Mouse (Mus musculus) layer of hippocampus, adult 18-20 months (tissue): ENCODE results near the gene Btnl1. TPM values are rescaled to one million over a fixed set of nuclear protein-coding genes. Genes with fewer than 3 reads are reported as not detected.

Experiments used
- DNase-seq, 2 experiments: peaks; one replicate each; pipeline ENCODE4 v3.0.0; 2022; ENCODE audit warnings: low spot score in 2 of 2
- total RNA-seq, 2 experiments: library from RNA; stranded (reverse); gene quantifications; 2 replicates each; pipeline ENCODE4 v1.2.3; 2021

Gene Btnl1
- total RNA-seq, 2 experiments from 2014 or later: not detected

DNA sequence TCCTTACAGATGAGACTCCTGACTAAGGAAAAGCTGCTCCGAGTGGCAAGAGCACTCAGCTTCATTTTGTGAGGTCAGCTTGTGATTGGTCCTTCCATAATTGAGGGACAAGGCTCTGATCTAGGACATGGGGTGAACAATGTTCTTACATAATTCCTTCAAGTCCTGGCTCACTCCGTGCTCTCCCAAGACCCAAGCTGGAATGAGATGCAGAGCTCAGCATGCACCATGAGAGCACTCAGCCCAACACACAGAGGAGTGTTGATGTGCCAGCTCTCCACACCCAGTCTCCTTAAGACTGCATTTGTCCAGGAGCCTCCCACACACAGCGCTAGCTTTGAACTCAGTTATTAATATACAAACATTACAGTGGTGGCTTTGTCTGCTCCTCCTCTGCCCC lies 7.8 kb downstream of the Btnl1 start:
- DNase-seq: no peak

DNA sequence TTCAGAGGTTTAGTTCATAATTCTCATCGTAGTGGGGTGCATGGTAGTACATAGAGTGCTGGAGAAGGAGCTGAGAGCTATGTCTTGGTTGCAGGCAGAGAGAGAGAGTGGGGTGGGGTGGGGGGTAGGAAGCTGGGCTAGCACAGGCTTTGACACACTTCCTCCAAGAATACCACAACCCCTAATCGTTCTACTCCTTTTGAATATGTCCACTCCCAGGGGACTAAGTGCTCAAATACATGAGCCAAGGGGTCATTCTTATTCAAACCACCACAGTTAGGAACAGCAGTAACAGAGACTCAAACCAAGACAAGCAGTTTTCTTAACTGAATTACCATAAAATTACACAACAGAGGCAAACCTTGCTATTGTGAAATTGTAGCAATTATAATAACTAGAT lies 9.7 kb downstream of the Btnl1 start:
- DNase-seq: no peak

DNA sequence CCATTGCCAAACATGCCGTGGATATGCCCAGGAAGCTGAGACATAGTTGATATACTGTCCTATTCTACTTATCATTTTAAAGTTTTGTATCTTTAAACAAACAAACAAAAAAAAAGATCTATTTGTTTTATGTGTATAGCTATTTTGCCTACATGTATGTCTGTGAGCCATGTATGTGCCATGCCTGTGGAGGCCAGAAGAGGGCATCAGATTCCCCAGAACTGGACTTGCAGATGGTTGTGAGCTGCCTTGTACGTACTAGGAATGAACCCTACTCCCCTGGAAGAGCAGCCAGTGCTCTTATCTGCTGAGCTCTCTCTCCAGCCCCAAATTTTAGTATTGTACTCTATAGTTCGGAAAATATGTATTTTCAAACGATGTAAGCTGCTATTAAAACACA lies 11.6 kb downstream of the Btnl1 start:
- DNase-seq: peak in 1 of 2 experiments; percentile 24

DNA sequence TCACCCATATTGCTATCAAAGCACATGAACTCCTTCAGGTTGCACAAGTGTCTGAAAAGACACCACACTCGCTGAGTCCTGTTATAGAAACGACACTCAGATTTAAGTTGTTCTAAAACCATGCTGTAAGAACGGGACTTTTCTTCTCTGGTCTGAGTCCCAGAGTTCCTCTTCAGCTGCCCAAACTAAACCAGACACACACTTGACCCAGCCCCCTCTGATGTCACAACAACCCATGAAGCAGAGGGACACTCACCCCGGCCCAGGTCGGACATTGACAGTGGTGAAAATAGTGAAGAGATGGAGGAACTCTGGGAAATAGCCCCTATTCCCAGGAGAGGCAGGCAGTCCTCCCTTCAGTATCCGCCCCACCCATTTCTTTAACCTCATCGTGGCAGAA lies 14.6 kb downstream of the Btnl1 start:
- DNase-seq: no peak

DNA sequence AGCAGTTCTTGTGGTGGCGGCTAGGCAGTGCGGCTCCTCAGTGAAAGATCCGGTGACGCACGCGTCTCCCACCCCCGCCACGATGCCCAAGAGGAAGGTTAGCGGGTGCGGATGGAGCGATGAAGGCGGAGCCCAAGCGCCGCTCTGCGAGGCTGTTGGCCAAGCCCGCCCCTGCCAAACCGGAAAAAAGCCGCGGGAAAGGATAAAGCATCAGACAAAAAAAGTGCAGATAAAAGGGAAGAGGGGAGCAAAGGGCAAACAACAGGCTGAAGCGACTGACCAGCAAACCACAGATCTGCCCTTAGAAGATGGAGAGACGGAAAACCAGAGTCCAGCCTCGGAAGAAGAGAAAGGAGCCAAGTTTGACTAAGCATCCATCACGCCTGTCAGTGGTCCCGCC lies 15.4 kb downstream of the Btnl1 start:
- DNase-seq: peak in 1 of 2 experiments; percentile 9

DNA sequence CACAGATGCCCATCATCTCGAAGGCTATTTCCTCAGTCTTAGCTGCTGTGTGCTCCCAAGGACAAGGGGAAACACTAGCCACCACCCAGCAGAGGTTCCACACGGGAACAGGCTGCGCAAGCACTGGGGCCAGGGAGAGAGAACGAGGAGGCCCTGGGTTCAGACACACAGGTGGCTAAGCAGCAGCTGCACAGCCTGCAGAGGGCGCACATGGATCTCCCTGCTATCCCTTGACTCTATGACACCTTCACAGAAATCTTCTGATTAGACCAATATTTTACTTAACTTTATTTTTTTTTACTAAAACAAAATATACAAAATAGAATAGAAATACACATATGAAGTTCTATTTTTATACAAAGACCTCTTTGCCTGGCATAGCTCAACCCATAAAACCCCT lies 20.4 kb downstream of the Btnl1 start:
- no peak for DNase-seq

DNA sequence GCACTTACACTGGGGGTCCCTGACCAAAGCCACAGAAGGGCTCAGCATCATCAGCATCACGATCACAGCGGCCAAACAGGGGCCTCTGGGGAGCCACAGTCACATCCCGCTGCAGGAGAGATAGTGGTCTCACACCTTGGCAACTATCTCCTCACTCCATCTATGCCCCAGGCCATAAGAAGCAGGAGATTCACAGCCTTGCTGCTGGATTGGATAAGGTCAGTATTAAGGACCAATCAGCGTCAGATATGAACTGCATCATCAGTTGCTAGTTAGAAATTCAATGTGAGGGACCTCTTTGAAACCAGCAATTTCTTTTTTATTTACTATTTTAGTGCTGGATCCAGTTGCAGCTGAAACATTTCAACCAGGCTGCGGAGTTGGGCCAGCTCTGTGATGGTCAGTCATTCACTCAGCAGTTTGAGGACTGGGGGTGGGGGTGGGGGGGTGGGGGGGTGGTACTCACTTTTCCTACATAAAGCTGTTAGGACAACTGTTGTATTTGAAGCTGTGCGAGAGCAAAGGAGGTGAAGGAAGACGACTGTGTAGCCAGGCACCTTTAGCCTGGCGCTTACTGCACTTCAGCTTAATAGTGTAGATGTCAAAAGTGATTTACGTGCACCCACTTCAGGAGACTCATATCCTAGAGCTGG lies 21.3 kb downstream of the Btnl1 start:
- DNase-seq: peak; percentile 37 to 90

DNA sequence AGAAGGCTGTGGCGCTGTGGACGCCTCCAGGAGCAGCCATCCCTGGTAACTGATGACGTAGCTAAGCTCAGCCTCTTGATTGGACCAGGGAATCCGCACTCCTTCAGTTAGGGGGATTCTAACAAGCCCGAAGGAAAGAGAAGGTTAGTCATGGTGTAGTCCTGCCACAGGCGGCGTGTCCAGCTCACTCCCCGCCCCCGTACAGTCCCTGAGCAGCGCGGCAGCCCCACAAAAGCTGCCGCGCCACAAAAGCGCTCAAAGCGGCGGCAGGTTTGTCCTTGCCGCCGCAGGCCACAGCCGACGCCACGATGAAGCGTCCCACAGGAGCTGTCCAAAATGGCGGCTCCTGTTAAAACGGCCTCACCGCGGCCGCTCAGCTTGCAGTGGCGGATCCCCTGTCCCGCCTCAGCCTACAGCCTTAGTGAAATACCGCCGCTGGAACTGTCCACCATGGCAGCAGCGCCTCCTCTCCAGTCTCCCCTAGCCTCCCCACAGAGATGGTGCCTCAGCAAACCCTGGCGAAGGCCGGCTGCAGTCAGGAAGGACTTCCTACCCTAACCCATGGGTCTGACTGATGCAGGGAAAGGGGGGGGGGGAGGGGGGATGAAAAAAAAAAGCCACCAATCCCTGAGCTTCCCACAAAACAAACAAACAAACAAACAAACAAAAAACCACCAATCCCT lies 21.9 kb downstream of the Btnl1 start, which contains the start of gene BC051142:
BC051142 (plus strand) TSS at position 110 of the 683 bp plus-strand sequence.
- peak; percentile 82 to 92 for DNase-seq

DNA sequence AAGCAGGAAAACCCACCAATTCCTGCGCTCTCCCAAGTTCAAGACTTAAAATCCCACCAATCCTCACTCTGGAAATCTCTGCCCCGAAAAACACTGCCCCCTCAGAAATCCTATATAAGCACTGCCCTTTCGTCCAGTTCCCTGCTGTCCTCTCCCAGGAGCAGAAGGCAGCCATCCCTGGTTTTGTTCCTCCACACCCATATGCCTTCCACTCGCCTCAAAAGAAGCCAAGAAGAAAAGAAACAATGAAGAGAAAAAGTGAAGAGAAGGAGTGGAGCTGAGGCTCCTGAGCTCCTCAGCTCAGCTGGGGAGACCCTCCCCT lies 22.4 kb downstream of the Btnl1 start:
- DNase-seq: peak in 1 of 2 experiments; percentile 2

DNA sequence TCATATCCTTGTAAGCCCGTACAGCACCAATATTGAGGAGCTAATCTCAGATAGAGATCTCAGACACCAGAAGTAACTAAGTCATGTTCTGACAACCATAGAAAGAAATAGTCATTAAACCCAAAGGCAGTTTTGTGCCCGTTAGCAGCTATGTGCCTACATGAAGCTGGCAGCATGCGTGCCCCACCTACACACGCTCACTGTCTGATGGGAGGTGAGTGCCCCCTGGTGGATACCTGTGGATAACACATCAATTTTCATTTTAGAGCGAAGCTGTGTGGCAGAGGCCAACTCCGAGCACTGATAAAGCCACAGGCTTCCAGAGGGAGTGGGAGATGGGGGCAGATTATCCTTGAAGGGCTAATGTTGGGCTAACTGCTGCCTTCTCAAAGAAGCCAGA lies 34.2 kb downstream of the Btnl1 start:
- peak; percentile 74 to 88 for DNase-seq

DNA sequence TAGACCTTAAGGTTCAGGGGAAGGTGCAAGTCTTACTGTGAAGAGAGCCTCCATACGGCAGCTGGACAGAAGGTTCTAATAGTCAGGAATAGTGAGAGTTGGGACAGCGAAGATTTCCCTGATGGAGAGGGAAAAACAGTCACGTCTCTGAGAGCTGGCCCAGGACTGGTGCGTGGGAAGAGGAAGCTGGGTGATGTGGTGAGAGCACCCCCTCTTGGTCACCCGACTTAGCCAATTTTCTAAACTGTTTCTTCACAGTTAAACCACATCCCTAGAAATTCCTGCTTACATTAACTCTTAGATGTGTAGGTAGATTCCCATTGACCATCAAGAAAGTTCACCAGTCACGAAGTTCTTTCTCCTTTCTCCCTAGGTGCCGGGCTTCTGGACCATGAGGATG lies 43.1 kb downstream of the Btnl1 start:
- DNase-seq: no peak

DNA sequence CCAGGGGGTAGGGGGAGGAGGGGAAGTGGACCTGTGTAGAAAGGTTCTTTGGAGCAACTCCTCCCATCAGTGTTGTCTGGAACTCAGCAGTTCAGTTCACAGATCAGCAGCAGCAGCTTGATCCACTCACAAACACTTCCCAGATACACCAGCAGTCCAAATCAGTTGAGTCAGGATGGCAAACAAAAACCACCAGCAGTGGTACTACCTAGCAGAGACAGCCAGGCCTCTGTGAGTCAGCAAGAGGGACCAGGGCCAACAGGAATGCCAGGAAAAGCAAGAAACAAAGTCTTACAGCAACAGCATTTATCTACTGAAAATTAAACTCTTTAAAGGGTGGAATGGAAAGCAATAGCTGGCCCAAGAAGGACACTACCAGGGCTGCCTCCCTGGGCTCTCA lies 50.7 kb downstream of the Btnl1 start:
- DNase-seq: peak in 1 of 2 experiments; percentile 8

Other genes with a start within 250 kb of the Btnl1 start
- gene H2-DMb2, start 233.8 kb upstream of the Btnl1 start, total RNA-seq: 1 to 10 TPM; 1.3 to 1.6 TPM
- gene H2-DMb1, start 224.1 kb upstream of the Btnl1 start, total RNA-seq: 1 to 10 TPM; 3.2 to 3.8 TPM
- gene Tap1, start 189.6 kb upstream of the Btnl1 start, total RNA-seq: 1 to 10 TPM; 3.6 to 3.9 TPM
- 1 to 10 TPM; 2.1 to 3.7 TPM for gene Psmb9, start 189.4 kb upstream of the Btnl1 start, total RNA-seq
- 1 to 10 TPM; 4.1 to 5.8 TPM for gene Psmb8, start 179.4 kb upstream of the Btnl1 start, total RNA-seq
- 10 to 100 TPM in 1 of 2 experiments, 1 to 10 TPM in 1; 8.4 to 12.8 TPM for gene Tap2, start 173.6 kb upstream of the Btnl1 start, total RNA-seq
- under 1 TPM; 0.20 to 0.37 TPM for gene H2-Ob, start 138.2 kb upstream of the Btnl1 start, total RNA-seq
- gene H2-Ab1, start 119.4 kb upstream of the Btnl1 start, total RNA-seq: 1 to 10 TPM; 1.3 to 1.9 TPM
- 1 to 10 TPM; 1.3 to 1.4 TPM for gene H2-Aa, start 89.3 kb upstream of the Btnl1 start, total RNA-seq
- 1 to 10 TPM; 1.6 to 2.0 TPM for gene H2-Eb1, start 71.3 kb upstream of the Btnl1 start, total RNA-seq
- not detected for gene H2-Eb2, start 51.5 kb upstream of the Btnl1 start, total RNA-seq
- gene Btnl2, start 22.3 kb upstream of the Btnl1 start, total RNA-seq: under 1 TPM; 0.28 to 0.87 TPM
- 1 to 10 TPM; 2.1 to 4.5 TPM for gene BC051142, start 21.7 kb downstream of the Btnl1 start, total RNA-seq
- not detected for gene Btnl4, start 100.2 kb downstream of the Btnl1 start, total RNA-seq
- not detected for gene Btnl6, start 140.2 kb downstream of the Btnl1 start, total RNA-seq
- gene Notch4, start 187.1 kb downstream of the Btnl1 start, total RNA-seq: 1 to 10 TPM; 9.0 TPM
- gene Gpsm3, start 212.7 kb downstream of the Btnl1 start, total RNA-seq: 1 to 10 TPM; 1.8 to 2.2 TPM
- gene Pbx2, start 214.1 kb downstream of the Btnl1 start, total RNA-seq: 10 to 100 TPM; 67.3 to 69.1 TPM
- under 1 TPM; 0.61 to 0.67 TPM for gene Ager, start 220.7 kb downstream of the Btnl1 start, total RNA-seq
- gene Rnf5, start 226.6 kb downstream of the Btnl1 start, total RNA-seq: 10 to 100 TPM; 81.8 to 81.9 TPM
- gene Agpat1, start 227.1 kb downstream of the Btnl1 start, total RNA-seq: 100 to 1,000 TPM; 162 to 175 TPM
- gene Egfl8, start 238.8 kb downstream of the Btnl1 start, total RNA-seq: 1 to 10 TPM; 2.0 to 2.4 TPM